Mouse (Mus musculus) ovary, postnatal 10 days (tissue): Measurements from ENCODE around the gene Dnase1.
"Not testable (repeated sequence)": the region's sequence is repeated elsewhere in the genome, so short reads cannot be mapped to it uniquely, and the experiment has no call there.

Experiments used
- DNase-seq: peaks from one replicate; pipeline ENCODE4 v3.0.0; 2022; ENCODE audit warnings: low spot score

Gene Dnase1

DNA sequence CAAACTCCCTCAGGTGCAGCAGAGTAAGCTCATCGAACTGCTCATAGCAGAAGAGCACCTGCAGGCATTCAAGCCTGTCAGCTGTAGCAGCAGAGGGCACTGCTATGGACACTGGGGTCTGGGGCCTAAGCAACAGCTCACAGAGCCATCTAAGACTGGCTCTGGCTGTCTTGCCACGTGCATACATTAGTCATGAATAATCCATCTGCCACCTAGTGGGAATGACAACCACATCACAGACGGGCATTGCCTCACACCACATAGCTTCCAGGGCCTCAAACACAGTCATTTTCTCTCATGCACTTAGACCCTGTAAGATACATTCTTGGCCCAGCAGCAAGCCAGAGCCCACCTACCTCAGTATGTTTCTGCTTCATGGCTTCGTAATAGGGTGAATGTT, 8.8 kb downstream of the Dnase1 start:
- no peak for DNase-seq

DNA sequence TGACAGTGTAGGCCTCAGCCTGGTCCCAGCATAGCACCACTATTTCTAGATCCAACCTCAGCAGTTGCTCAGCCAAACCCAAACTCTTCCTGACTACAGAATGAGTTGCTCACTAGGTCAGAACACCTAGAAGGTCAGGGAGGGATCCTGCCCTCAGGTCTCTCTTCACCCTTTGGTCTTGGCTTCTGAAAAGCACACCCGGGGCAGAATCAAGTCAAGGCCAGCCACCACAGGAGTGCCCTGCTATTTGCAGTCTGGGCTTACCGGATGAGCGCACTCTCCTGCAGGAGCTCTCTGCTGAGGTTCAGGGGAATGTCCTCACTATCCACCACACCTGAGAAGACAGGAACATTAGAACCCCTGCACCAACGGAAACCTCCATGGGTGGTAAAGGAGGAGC, 15.9 kb downstream of the Dnase1 start:
- no peak for DNase-seq

DNA sequence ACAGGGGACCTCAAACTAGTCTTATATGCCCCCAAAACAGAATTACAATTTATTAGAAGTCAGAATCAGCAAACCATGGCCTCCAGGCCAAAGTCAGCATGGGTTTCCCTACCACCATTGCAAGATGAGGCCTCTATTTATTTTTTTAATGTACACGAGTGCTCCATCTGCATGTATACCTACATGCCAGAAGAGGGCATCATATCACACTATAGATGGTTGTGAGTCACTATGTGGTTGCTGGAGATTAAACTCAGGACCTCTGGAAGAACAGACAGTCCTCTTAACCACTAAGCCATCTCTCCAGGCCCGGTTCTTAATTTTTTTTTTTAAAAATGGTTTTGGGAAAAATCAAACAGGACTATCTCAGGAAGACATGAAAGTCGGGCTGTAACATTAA, 17.1 kb downstream of the Dnase1 start:
- DNase-seq: no peak

DNA sequence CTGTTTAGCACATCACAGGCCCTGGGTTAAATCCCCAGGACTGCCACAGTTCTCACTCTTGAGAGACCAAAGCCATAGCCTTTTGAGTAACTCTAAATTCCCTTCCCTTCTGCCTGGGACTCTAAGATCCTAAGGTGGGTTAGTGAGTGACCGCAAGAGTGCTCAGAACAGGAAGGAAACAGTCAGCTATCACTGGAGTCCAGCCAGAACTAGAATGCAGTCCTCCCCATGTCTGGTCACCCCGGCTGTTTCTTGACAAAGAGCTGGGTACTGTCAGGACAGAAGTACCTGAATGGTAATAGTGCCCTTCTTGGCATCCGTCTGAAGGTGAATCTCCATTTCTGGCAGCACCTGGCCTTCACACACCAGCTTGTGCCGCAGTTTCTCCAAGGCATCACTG, 28.2 kb downstream of the Dnase1 start:
- no peak for DNase-seq

DNA sequence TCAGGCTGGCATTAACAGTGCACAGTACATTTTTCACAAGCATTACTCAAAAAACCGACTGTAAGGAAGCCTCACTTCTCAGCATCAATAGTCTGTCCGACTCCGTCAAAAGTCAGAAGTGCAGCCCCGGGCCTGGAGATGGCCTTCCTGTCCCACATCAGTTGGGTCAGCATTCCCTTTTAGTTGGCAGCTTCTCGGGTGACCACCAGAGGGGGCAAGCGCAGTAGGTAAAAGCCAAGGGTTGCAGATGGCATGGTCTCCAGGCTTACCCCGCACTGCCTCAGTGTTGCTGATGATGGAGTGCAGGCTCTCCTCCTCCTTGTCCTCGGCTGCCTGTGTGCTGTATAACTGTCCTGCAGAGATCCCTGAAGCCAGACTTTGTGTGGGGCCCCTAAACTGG, 31.8 kb downstream of the Dnase1 start:
- DNase-seq: no peak

DNA sequence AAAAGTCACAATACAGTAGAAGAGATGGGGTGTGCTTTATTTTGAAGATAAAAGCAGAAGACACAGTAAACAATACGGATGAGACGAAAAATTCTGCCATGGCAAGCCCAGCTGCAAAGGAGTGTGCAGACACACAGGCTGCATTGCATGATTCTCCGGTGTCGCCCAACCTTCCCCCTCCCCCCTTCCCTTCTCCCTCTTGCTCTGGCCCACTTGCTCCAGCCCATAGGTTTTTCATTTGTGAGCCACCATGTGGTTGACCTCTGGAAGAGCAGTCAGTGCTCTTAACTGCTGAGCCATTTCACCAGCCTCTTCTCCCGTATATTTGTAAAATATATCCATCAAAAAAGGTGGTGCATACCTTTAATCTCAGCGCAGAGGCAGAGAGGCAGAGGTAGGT, 37.6 kb downstream of the Dnase1 start:
- no peak for DNase-seq

DNA sequence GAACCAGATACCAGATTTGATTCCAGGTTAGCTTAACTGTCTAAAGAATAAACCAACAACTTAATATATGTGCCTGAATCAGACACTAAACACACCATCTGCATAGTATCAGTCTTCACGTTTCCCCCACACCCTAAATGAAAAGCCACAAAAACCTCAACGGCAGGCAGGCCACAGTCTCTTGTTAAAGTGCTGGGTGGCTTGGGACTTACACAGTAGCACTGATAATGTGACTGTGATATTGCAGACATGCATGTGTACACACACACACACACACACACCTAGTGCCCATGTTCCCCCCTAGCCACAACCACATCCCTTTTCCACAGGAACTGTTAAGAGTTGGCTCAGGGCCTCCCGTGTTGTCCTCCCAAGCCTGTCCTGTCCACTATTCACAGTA, 38.1 kb downstream of the Dnase1 start:
- DNase-seq: no peak

DNA sequence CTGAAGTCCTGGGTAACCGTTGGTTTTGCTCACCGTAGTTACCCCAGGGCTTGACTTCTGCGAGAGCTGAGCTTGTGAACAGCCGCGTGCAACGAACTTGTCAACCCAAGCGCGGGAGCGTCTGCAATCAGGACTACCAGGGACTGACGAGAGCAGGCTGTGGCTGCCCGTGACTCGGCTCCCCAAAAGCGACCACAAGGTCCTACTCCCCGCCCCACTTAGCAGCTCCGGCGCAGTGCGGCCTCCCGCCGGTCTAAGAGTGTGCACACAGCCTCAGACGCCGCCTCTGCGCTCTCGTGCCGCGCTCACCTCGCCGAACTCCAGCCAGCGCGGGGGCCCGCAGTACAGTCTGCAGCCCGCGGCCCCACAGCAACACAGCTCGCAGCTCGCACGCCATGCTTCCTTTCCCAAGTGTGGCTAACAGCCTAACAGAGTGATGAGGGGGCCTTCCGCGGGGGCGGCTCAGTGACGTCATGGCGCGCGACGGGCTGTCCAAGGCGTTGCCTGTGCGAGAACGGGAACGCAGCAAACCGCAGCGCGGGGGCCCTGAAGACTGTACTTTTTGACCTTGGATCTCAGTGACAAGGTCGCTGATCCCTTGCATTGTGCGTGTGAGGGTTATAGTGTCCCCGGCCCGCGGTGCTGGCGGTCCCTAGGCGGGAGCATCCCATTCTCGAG, 40.8 kb downstream of the Dnase1 start, which contains the start of gene Trap1:
Gene Trap1, minus strand, starts transcription at position 444 of the 678 bp plus-strand sequence.
- peak; percentile 96 for DNase-seq

DNA sequence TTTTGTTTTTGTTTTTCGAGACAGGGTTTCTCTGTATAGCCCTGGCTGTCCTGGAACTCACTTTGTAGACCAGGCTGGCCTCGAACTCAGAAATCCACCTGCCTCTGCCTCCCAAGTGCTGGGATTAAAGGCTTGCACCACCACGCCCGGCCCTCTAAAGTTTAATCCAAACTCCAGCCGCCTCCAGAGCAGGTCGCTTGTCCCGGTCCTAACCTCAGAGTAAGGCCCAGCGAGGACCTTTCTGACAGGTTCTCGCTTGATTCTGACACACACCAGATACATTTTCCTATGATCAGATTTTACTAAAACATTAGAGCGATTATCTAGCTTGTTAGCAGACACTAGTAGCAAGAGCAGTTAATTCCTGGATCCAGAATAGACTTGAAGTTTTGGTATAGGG, 41.6 kb downstream of the Dnase1 start:
- not testable (repeated sequence) for DNase-seq

DNA sequence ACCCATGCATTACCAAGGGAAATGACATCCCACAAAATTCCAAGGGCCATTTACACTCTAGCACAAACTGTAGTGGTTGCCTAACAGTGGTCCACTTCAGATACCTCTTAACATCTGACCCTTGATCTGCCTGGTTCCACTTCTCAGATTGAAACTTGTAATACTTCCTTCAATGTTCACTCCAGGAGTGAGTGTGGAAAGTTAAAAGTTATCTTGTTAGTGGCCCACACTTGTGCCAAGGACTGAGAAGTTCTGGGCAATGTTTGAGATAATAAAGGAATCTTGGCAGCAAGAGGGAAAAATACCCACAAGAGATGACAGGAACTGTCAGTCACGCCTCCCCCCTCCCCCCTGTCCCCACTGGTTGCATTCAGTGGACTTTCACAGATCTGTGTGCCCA, 42.9 kb downstream of the Dnase1 start:
- DNase-seq: no peak

DNA sequence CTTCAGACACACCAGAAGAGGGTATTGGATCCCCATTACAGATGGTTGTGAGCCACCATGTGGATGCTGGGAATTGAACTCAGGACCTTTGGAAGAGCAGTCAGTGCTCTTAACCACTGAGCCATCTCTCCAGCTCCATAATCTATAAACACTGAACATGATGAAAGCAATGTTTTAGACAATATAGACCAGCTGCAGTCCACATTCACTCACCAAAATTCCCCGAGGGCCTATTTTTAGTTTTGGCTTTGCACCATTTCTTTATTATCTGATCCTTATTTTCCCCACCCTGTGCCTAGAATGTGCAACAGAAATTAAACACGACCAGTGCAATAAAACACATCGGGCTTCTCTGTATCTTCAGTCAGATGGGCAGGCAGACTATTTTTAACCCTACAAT, 43.7 kb downstream of the Dnase1 start:
- not testable (repeated sequence) for DNase-seq

DNA sequence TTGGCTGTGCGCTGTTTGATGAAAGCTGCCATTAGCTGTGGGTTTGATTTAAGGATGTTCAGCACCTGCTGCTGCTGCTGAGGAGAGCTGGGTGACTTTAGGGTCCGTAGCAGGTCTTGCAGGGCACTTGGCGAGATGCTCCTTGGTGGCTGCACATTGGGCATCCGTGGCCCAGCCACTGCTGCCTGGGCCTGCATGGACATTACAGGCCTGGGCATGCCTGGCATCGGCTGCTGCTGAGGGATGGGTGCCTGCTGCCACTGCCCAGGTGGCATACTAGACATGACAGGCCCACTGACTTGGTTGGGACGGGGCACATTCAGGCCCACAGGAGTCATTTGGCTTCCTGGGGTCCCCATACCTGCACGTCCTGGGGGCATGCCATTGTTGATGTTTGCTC, 48.3 kb downstream of the Dnase1 start:
- DNase-seq: no peak

DNA sequence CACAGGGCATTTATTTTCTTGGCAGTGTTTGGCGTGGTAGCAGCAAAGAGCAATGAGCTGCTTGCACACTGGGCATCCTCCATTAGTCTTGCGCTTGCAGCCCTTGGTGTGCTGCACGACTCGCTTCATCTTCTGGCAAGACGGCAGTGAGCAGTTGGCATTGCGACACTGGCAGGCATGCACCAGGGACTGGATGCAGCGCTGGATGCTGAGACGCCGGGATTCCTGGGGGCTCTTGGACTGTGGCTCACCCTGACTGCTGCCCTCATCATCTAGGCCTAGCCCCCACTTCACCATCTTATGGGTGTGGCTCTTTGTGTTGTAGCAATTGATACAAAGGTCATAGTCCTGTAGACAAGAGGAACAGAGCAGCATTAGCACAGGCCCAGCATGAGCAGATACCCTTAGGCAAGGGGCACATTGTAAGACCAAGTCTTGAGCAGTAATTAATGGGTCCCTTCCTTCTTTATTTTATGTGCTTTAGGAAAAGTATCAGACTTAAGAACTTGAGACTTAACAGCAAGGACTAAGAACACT, 49.2 kb downstream of the Dnase1 start:
- DNase-seq: no peak

DNA sequence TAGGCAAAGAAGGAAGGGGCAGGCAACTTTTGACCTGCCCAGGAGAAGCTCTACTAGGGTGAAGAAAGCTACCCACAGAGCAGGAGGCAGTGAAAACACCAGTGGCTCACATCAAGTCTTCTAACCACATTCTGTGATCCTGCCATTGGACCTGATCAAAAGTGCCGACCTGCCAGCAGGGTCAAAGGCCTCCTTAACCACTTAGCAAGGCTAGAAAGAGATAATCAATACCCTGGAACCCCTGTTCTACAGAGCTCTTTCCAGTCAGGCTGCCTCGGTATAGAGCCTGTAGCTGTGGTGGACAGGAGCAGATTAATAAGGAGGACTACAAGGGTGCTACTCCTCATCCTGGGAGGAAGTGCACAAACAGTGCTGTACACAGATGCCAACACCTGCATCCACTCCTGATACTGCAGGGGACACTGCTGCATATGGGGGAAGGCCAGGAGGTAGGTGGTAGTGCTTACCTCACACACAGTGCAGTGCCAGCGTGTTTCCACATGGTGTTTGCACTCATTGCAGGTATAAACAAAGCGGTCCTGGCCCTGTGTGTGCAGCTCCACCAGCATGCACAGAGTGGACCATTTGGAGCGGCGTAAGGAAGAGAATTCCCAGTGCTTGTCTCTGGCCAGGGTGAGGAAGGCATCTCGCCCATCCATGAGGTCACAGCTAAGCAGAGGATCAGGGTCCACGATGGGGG, 50.6 kb downstream of the Dnase1 start:
- DNase-seq: no peak
